Mouse (Mus musculus): ENCODE measurements around the gene Mgat4a.

- no peak for TF ChIP-seq CTCF (IDR thresholded peaks at IDR 0.05; ENCODE audit: low read depth)
- TF ChIP-seq EP300 (IDR thresholded peaks at IDR 0.05; ENCODE audit: low read depth), result no peak
Measured at GRCm38 (mm10) chr1:37484612-37485011, 56.2 kb downstream of the Mgat4a start.
